Mouse (Mus musculus) neutrophil, adult 83 days (primary cell): ENCODE results near the gene Vmn2r92. TPM values are rescaled to one million over a fixed set of nuclear protein-coding genes. Genes with fewer than 3 reads are reported as not detected.

Source experiments
- total RNA-seq, 2 experiments: library from RNA; stranded (reverse); gene quantifications; one replicate each; pipeline ENCODE4 v1.2.4; 2023

Gene Vmn2r92
- not detected for total RNA-seq

GRCm38 (mm10) chr17:18151587-18151986 is at the start of gene Vmn2r92:
Vmn2r92 (plus strand) TSS chr17:18151887.

Other genes starting within 250 kb of the Vmn2r92 start
- gene Fpr-rs4, start 130.2 kb upstream of the Vmn2r92 start, total RNA-seq = not detected
- gene Vmn2r124, start 102.5 kb upstream of the Vmn2r92 start, total RNA-seq = not detected
- not detected for gene Vmn2r91, start 66.9 kb upstream of the Vmn2r92 start, total RNA-seq
- gene Vmn2r94, start 125.9 kb downstream of the Vmn2r92 start, total RNA-seq = not detected
- not detected for gene Vmn2r93, start 146.2 kb downstream of the Vmn2r92 start, total RNA-seq